Mouse (Mus musculus): ENCODE results near the gene Olfr1047.
"Not testable (repeated sequence)": the region's sequence is repeated elsewhere in the genome, so short reads cannot be mapped to it uniquely, and the experiment has no call there.

Gene Olfr1047

DNA sequence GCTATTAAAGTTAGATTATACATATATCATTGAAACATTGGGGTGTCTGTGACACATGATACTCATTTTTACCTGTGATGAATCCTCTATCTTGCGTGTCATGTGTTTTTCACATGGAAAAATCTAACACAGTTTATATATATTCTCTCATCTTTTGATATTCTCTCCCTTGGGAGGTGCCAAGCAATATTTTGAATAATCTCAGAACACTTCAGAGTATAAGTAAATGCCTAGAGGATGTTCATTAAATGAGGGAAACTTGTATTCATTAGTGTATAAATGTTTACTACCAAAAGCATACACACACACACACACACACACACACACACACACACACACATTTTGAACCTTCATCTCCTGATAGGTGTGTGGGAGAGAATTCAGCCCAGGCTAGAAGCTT, at the start of gene Olfr1047:
Gene Olfr1047 (minus strand): TSS at position 101 of the 400 bp plus-strand sequence.
- no peak for DNase-seq (ENCODE audit: low read depth, low spot score)

GRCm38 (mm10) chr2:86278988-86279387, 47.8 kb upstream of the Olfr1047 start, which contains the start of gene Olfr1051:
Gene Olfr1051, minus strand, starts transcription at chr2:86279088.
- not testable (repeated sequence) for DNase-seq (ENCODE audit: low read depth, low spot score)

- DNase-seq (ENCODE audit: low read depth, low spot score): not testable (repeated sequence)
Observed at GRCm38 (mm10) chr2:86258228-86258627, 27.0 kb upstream of the Olfr1047 start, which contains the start of gene Olfr1049. Gene Olfr1049, minus strand, starts transcription at chr2:86258328.

- no peak for DNase-seq (ENCODE audit: low read depth, low spot score)
Observed at GRCm38 (mm10) chr2:86240189-86240588, 9.0 kb upstream of the Olfr1047 start, which contains the start of gene Olfr1048. Gene Olfr1048, minus strand, starts transcription at chr2:86240289.

- no peak for DNase-seq (ENCODE audit: low read depth, low spot score)
Observed at GRCm38 (mm10) chr2:86219214-86219613, 12.0 kb downstream of the Olfr1047 start, which contains the start of gene Olfr1046. Gene Olfr1046, minus strand, starts transcription at chr2:86219314.

DNA sequence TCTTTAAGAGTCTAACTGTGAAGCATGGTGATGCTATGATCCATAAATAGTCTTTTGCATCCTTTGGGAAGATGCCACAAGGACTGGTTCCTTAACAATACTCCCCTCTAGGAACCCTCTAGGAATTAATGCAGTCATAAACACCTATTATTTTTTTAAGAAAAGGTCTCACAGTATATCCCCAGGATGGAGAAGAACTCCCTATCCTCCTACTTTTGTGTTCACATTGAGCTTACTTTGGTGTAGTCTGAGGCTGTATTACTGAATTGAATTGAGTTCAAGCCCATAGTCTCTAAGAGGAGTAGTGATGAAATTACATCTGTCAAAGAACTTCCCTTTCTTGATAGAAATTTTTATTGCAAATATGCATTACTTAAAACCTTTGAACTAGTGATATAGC, 28.3 kb downstream of the Olfr1047 start, which contains the start of gene Olfr1045:
Gene Olfr1045 (minus strand): TSS at position 101 of the 400 bp plus-strand sequence.
- no peak for DNase-seq (ENCODE audit: low read depth, low spot score)

GRCm38 (mm10) chr2:86195863-86196262, 35.3 kb downstream of the Olfr1047 start:
- no peak for DNase-seq (ENCODE audit: low read depth, low spot score)

DNA sequence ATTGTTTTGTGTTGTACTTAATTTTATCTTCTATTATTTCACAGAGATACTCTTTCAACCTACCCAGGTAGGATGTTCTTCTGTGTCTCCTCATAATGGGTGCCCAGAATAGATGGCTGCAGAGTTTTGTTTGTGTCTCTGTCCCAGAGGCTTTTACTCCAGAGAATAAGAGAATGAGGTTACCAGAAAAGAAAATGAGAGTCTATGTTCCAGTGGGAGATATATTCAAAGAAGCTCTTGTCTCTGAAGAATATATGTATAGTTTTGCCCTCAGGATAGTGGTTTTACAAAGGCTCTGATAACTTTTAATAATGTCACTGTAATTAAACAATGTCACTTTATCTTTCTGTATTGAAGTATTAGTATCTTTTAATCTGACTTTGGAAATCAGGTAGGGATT, 45.6 kb downstream of the Olfr1047 start, which contains the start of gene Olfr52:
Gene Olfr52 (minus strand): TSS at position 101 of the 400 bp plus-strand sequence.
- no peak for DNase-seq (ENCODE audit: low read depth, low spot score)

- DNase-seq (ENCODE audit: low read depth, low spot score): no peak
Observed at GRCm38 (mm10) chr2:86179950-86180349, 51.3 kb downstream of the Olfr1047 start.

DNA sequence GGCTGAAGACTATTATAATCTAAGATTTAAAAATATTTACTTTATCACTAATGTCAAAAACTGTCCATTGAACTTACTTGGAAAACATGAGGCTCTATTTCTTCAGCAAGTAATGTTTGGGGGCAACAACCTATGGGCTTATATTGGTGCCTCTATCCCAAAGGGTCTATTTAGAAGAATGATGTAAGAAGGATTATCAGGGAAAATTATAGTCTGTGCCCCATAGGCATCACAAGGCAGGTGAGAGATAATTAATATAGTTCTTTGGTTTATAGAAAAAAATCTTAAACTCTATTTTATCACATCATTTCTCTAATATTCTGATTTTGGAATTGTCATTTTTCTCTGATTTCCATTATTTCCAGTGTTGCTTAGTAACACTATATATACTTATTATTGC, 53.5 kb downstream of the Olfr1047 start, which contains the start of gene Olfr1044:
Gene Olfr1044 (minus strand): TSS at position 101 of the 400 bp plus-strand sequence.
- DNase-seq (ENCODE audit: low read depth, low spot score): no peak

Measured in c-Kit-negative CD71-positive TER-119-positive erythroid progenitor cells, embryonic 14.5 days (primary cell).